Mouse (Mus musculus) heart, embryonic 14.5 days (tissue): Measurements from ENCODE around the gene Slc17a8. TPM values are rescaled to one million over a fixed set of nuclear protein-coding genes. Genes with fewer than 3 reads are reported as not detected.
"Not testable (repeated sequence)": the region's sequence is repeated elsewhere in the genome, so short reads cannot be mapped to it uniquely, and the experiment has no call there.

Experiments
- ATAC-seq: fragments of 200-750 bp; cut with Nextera tagmentation; 2 replicates; pipeline ENCODE4 v1.8.0; 2017; ENCODE audit warnings: low read depth, moderate TSS enrichment; ENCODE audit not compliant: insufficient number of reproducible peaks, insufficient read depth, low FRiP score
- H3K27ac ChIP-seq, 2 experiments: fragments of 200-500 bp in 1 of 2; fragments of 300-500 bp in 1 of 2; sonication (generic) in 1 of 2; replicated peaks in 1 of 2; 2 replicates each; pipeline ENCODE4 v1.5.1; 2012 to 2014; ENCODE audit warnings: low read depth in 2 of 2, low read length in 2 of 2, control low read depth in 1 of 2, mild to moderate bottlenecking in 1 of 2, mixed read lengths in 1 of 2; ENCODE audit not compliant: control insufficient read depth in 1 of 2, insufficient read depth in 1 of 2
- H3K27me3 ChIP-seq: fragments of 300-500 bp; sonication (generic); 2 replicates; pipeline ENCODE4 v1.6.1; 2014; ENCODE audit warnings: mild to moderate bottlenecking, low read length, control low read depth; ENCODE audit not compliant: control insufficient read depth, insufficient read depth
- H3K36me3 ChIP-seq: fragments of 300-500 bp; sonication (generic); 2 replicates; pipeline ENCODE4 v1.6.1; 2014; ENCODE audit warnings: mild to moderate bottlenecking, control low read depth, low read length, mixed read lengths; ENCODE audit not compliant: control insufficient read depth, insufficient read depth
- H3K4me1 ChIP-seq, 2 experiments: fragments of 200-500 bp in 1 of 2; fragments of 300-500 bp in 1 of 2; sonication (generic) in 1 of 2; 2 replicates each; pipeline ENCODE4 v1.6.1; 2012 to 2014; ENCODE audit warnings: low read length in 2 of 2, control low read depth in 1 of 2, mixed read lengths in 1 of 2; ENCODE audit not compliant: control insufficient read depth in 2 of 2, insufficient read depth in 2 of 2
- H3K4me2 ChIP-seq: fragments of 300-500 bp; sonication (generic); 2 replicates; pipeline ENCODE4 v1.6.1; 2014; ENCODE audit warnings: mild to moderate bottlenecking, low read length
- H3K4me3 ChIP-seq, 2 experiments: fragments of 200-500 bp in 1 of 2; fragments of 300-500 bp in 1 of 2; sonication (generic) in 1 of 2; 2 replicates each; pipeline ENCODE4 v1.5.1; 2012 to 2014; ENCODE audit warnings: low read length in 2 of 2, mild to moderate bottlenecking in 2 of 2, control low read depth in 1 of 2, low read depth in 1 of 2, moderate library complexity in 1 of 2; ENCODE audit not compliant: control insufficient read depth in 1 of 2, insufficient read depth in 1 of 2
- H3K9ac ChIP-seq: fragments of 300-500 bp; sonication (generic); 2 replicates; pipeline ENCODE4 v1.6.1; 2014; ENCODE audit warnings: mild to moderate bottlenecking, low read length
- H3K9me3 ChIP-seq: fragments of 300-500 bp; sonication (generic); 2 replicates; pipeline ENCODE4 v1.6.1; 2016; ENCODE audit warnings: low read length, control low read depth; ENCODE audit not compliant: control insufficient read depth
- WGBS: fragments of 180-500 bp; shearing (Covaris S2); extraction: QIAGEN DNeasy Blood & Tissue Kit; methylation state at CpG from one replicate; pipeline ENCODE4 v1.1.7; 2014; 5-methylcytosine and 5-hydroxymethylcytosine counted together
- polyA plus RNA-seq: library from polyadenylated mRNA; unstranded; fragments of >200 nt; fragmentation: Nextera tagmentation; extraction: Ambion mirVana; gene quantifications from 2 replicates; pipeline ENCODE4 v1.2.1, GENCODE M21; 2014

The Slc17a8 gene
- polyA plus RNA-seq = 0.07 TPM in 1 of 2 replicates, not detected in the other

- no peaks in the 10 kb centered on the region for H3K27me3 ChIP-seq
- peak within 1 kb of the TSS; percentile 17; the same call in 1 of the 2 replicates for H3K9ac ChIP-seq
- H3K36me3 ChIP-seq = no peaks in the 10 kb centered on the region
- no peak within 1 kb of the TSS for H3K27ac ChIP-seq
- no peak for ATAC-seq
- no peaks in the 10 kb centered on the region for H3K9me3 ChIP-seq
- 21% methylated on average over 7 of the region's 7 CpGs for WGBS
- H3K4me3 ChIP-seq = no peak within 1 kb of the TSS
- H3K4me1 ChIP-seq = peaks cover 0 to 2% of the 10 kb centered on the region in 2 experiments; a peak in 1 of 4 replicates
- H3K4me2 ChIP-seq = no peak within 1 kb of the TSS
Measured at GRCm38 (mm10) chr10:89621129-89621528, at the start of gene Slc17a8. Gene Slc17a8 (minus strand): TSS chr10:89621253.

GRCm38 (mm10) chr10:89670371-89670770 is 49.3 kb upstream of the Slc17a8 start:
- not testable (repeated sequence) for H3K27me3 ChIP-seq, H3K4me2 ChIP-seq, H3K27ac ChIP-seq, H3K9me3 ChIP-seq, ATAC-seq, H3K9ac ChIP-seq, H3K4me1 ChIP-seq, H3K4me3 ChIP-seq
- WGBS = 96% methylated on average over 5 of the region's 5 CpGs
- peaks cover 12% of the 10 kb centered on the region for H3K36me3 ChIP-seq

DNA sequence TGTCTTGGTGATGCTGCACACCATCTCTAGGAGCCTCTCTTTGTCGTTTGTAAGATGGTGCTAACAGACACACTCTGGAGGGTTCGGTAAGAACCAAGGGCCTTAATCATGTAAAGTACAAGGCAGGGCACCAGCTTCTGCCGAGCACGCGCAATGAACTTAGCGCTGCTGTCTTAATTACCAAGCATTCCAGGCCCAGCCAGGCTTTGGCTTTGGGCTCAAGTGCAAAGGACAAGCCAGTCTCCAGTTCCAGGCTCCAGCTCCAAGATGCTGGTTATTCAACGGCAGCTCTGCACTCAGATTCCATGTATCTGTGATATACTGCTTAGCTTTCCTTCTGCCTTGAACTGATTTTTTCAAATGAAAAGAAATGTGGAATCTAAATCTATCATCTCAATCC is 46.5 kb upstream of the Slc17a8 start:
- H3K4me1 ChIP-seq = no peaks in the 10 kb centered on the region
- no peaks in the 10 kb centered on the region for H3K27me3 ChIP-seq
- ATAC-seq = no peak
- H3K27ac ChIP-seq = no peak overlapping the region
- WGBS = 80% methylated on average over 7 of the region's 7 CpGs
- H3K9me3 ChIP-seq = no peaks in the 10 kb centered on the region
- H3K4me2 ChIP-seq = no peak overlapping the region
- H3K4me3 ChIP-seq = no peak overlapping the region
- H3K36me3 ChIP-seq = peaks cover 17% of the 10 kb centered on the region
- H3K9ac ChIP-seq = no peak overlapping the region

- ATAC-seq = no peak
- 91% methylated on average over 9 of the region's 9 CpGs for WGBS
- no peaks in the 10 kb centered on the region for H3K27me3 ChIP-seq
- H3K9me3 ChIP-seq = no peaks in the 10 kb centered on the region
- H3K4me1 ChIP-seq = no peaks in the 10 kb centered on the region
- no peak overlapping the region for H3K9ac ChIP-seq
- H3K27ac ChIP-seq = no peak overlapping the region
- H3K4me3 ChIP-seq = no peak overlapping the region
- H3K36me3 ChIP-seq = peaks cover 31% of the 10 kb centered on the region
- no peak overlapping the region for H3K4me2 ChIP-seq
Measured at GRCm38 (mm10) chr10:89665679-89666078, 44.6 kb upstream of the Slc17a8 start.

- ATAC-seq = no peak
- H3K4me2 ChIP-seq = no peak overlapping the region
- peaks cover 31% of the 10 kb centered on the region for H3K36me3 ChIP-seq
- H3K4me1 ChIP-seq = no peaks in the 10 kb centered on the region
- H3K27ac ChIP-seq = no peak overlapping the region
- 91% methylated on average over 8 of the region's 8 CpGs for WGBS
- H3K4me3 ChIP-seq = no peak overlapping the region
- no peaks in the 10 kb centered on the region for H3K9me3 ChIP-seq
- no peaks in the 10 kb centered on the region for H3K27me3 ChIP-seq
- H3K9ac ChIP-seq = no peak overlapping the region
Measured at GRCm38 (mm10) chr10:89664977-89665645, 44.1 kb upstream of the Slc17a8 start.

GRCm38 (mm10) chr10:89656366-89656765 is 35.3 kb upstream of the Slc17a8 start:
- no peak for ATAC-seq
- H3K4me1 ChIP-seq = no peaks in the 10 kb centered on the region
- no peak overlapping the region for H3K4me3 ChIP-seq
- no peaks in the 10 kb centered on the region for H3K9me3 ChIP-seq
- no peak overlapping the region for H3K9ac ChIP-seq
- no peak overlapping the region for H3K27ac ChIP-seq
- H3K27me3 ChIP-seq = no peaks in the 10 kb centered on the region
- peaks cover 77% of the 10 kb centered on the region for H3K36me3 ChIP-seq
- 86% methylated on average over 5 of the region's 5 CpGs for WGBS
- no peak overlapping the region for H3K4me2 ChIP-seq

- H3K4me2 ChIP-seq = no peak overlapping the region
- no peak overlapping the region for H3K4me3 ChIP-seq
- no peak overlapping the region for H3K27ac ChIP-seq
- ATAC-seq = no peak
- H3K4me1 ChIP-seq = no peaks in the 10 kb centered on the region
- H3K27me3 ChIP-seq = no peaks in the 10 kb centered on the region
- WGBS = 84% methylated on average over 8 of the region's 8 CpGs
- no peaks in the 10 kb centered on the region for H3K9me3 ChIP-seq
- no peak overlapping the region for H3K9ac ChIP-seq
- peaks cover 83% of the 10 kb centered on the region for H3K36me3 ChIP-seq
Measured at GRCm38 (mm10) chr10:89652912-89653311, 31.9 kb upstream of the Slc17a8 start.

- no peaks in the 10 kb centered on the region for H3K9me3 ChIP-seq
Measured at GRCm38 (mm10) chr10:89651691-89652090, 30.6 kb upstream of the Slc17a8 start.

More at GRCm38 (mm10) chr10:89651691-89652090, 30.6 kb upstream of the Slc17a8 start:
- no peak overlapping the region for H3K4me3 ChIP-seq
- no peak overlapping the region for H3K4me2 ChIP-seq
- no peak overlapping the region for H3K9ac ChIP-seq
- peaks cover 81% of the 10 kb centered on the region for H3K36me3 ChIP-seq
- no peaks in the 10 kb centered on the region for H3K27me3 ChIP-seq
- no peaks in the 10 kb centered on the region for H3K4me1 ChIP-seq
- no peak for ATAC-seq
- no peak overlapping the region for H3K27ac ChIP-seq
- 86% methylated on average over 1 of the region's 1 CpGs for WGBS
